Mouse (Mus musculus): Measurements from ENCODE around the gene Runx1. TPM values are rescaled to one million over a fixed set of nuclear protein-coding genes. Genes with fewer than 3 reads are reported as not detected.

Gene Runx1
- polyA plus RNA-seq, 1 experiment from 2014 or later = 1.1 TPM

- H3K4me3 ChIP-seq (replicated peaks) = no peak overlapping the region
- no peak overlapping the region for H3K27ac ChIP-seq
- peaks cover 18% of the 10 kb centered on the region for H3K4me1 ChIP-seq (replicated peaks)
- no peaks in the 10 kb centered on the region for H3K9me3 ChIP-seq
- H3K27me3 ChIP-seq = no peaks in the 10 kb centered on the region
- WGBS = 81% methylated on average over 6 of the region's 6 CpGs
- H3K36me3 ChIP-seq = no peaks in the 10 kb centered on the region
- no peak overlapping the region for H3K4me2 ChIP-seq (replicated peaks)
- no peak for ATAC-seq
- no peak overlapping the region for H3K9ac ChIP-seq (replicated peaks)
Observed at GRCm38 (mm10) chr16:92824003-92824722, 1.8 kb downstream of the Runx1 start.

- peaks cover 17% of the 10 kb centered on the region for H3K4me1 ChIP-seq (replicated peaks)
- H3K4me2 ChIP-seq (replicated peaks) = no peak overlapping the region
- no peaks in the 10 kb centered on the region for H3K9me3 ChIP-seq
- H3K36me3 ChIP-seq = no peaks in the 10 kb centered on the region
- no peak overlapping the region for H3K4me3 ChIP-seq (replicated peaks)
- no peak overlapping the region for H3K27ac ChIP-seq
- ATAC-seq = 0 out of 2 replicates have a peak, but pooled peaks have one; percentile 34
- no peaks in the 10 kb centered on the region for H3K27me3 ChIP-seq
- 62% methylated on average over 5 of the region's 5 CpGs for WGBS
- H3K9ac ChIP-seq (replicated peaks) = no peak overlapping the region
Observed at GRCm38 (mm10) chr16:92823381-92823862, 2.5 kb downstream of the Runx1 start.

GRCm38 (mm10) chr16:92822676-92823075 lies 3.3 kb downstream of the Runx1 start:
- H3K36me3 ChIP-seq = no peaks in the 10 kb centered on the region
- H3K4me3 ChIP-seq (replicated peaks) = no peak overlapping the region
- no peak overlapping the region for H3K9ac ChIP-seq (replicated peaks)
- H3K4me2 ChIP-seq (replicated peaks) = no peak overlapping the region
- H3K27me3 ChIP-seq = no peaks in the 10 kb centered on the region
- WGBS = 92% methylated on average over 12 of the region's 12 CpGs
- no peak for ATAC-seq
- peaks cover 9% of the 10 kb centered on the region for H3K4me1 ChIP-seq (replicated peaks)
- H3K9me3 ChIP-seq = no peaks in the 10 kb centered on the region
- H3K27ac ChIP-seq = no peak overlapping the region

GRCm38 (mm10) chr16:92821938-92822629 lies 3.9 kb downstream of the Runx1 start:
- no peak for ATAC-seq
- 76% methylated on average over 14 of the region's 14 CpGs for WGBS

GRCm38 (mm10) chr16:92821596-92821937 lies 4.4 kb downstream of the Runx1 start:
- H3K4me1 ChIP-seq (replicated peaks) = 0 out of 2 replicates have a peak, but pooled peaks cover 2% of the 10 kb centered on the region
- no peak overlapping the region for H3K4me3 ChIP-seq (replicated peaks)
- H3K27ac ChIP-seq = no peak overlapping the region

More at GRCm38 (mm10) chr16:92821938-92822629, 3.9 kb downstream of the Runx1 start:
- Histone ChIP-seq H3K4me1 (replicated peaks) (peaks cover 4% of the 10 kb centered on the region; the same call in 1 of the 2 replicates), H3K36me3 (no peaks in the 10 kb centered on the region), H3K27me3 (no peaks in the 10 kb centered on the region), H3K9me3 (no peaks in the 10 kb centered on the region), H3K4me2 (replicated peaks) (no peak overlapping the region), H3K27ac (no peak overlapping the region), H3K4me3 (replicated peaks) (no peak overlapping the region), H3K9ac (replicated peaks) (no peak overlapping the region)

GRCm38 (mm10) chr16:92820451-92820850 lies 5.5 kb downstream of the Runx1 start:
- Histone ChIP-seq H3K4me3 (replicated peaks) (no peak overlapping the region), H3K4me2 (replicated peaks) (no peak overlapping the region), H3K36me3 (no peaks in the 10 kb centered on the region), H3K9ac (replicated peaks) (no peak overlapping the region), H3K4me1 (replicated peaks) (0 out of 2 replicates have a peak, but pooled peaks cover 2% of the 10 kb centered on the region), H3K27ac (no peak overlapping the region), H3K27me3 (no peaks in the 10 kb centered on the region), H3K9me3 (no peaks in the 10 kb centered on the region)
- 87% methylated on average over 6 of the region's 6 CpGs for WGBS
- no peak for ATAC-seq

More at GRCm38 (mm10) chr16:92821596-92821937, 4.4 kb downstream of the Runx1 start:
- 90% methylated on average over 5 of the region's 5 CpGs for WGBS
- Histone ChIP-seq H3K27me3 (no peaks in the 10 kb centered on the region), H3K9me3 (no peaks in the 10 kb centered on the region), H3K9ac (replicated peaks) (no peak overlapping the region), H3K36me3 (no peaks in the 10 kb centered on the region), H3K4me2 (replicated peaks) (no peak overlapping the region)
- no peak for ATAC-seq

GRCm38 (mm10) chr16:92818480-92819269 lies 7.3 kb downstream of the Runx1 start:
- ATAC-seq = no peak

GRCm38 (mm10) chr16:92816092-92816491 lies 9.9 kb downstream of the Runx1 start:
- no peak for ATAC-seq
- Histone ChIP-seq H3K9ac (replicated peaks) (no peak overlapping the region), H3K4me1 (replicated peaks) (no peaks in the 10 kb centered on the region), H3K27me3 (no peaks in the 10 kb centered on the region), H3K9me3 (no peaks in the 10 kb centered on the region), H3K27ac (no peak overlapping the region), H3K4me2 (replicated peaks) (no peak overlapping the region), H3K36me3 (no peaks in the 10 kb centered on the region), H3K4me3 (replicated peaks) (no peak overlapping the region)
- WGBS = 91% methylated on average over 7 of the region's 7 CpGs

More at GRCm38 (mm10) chr16:92818480-92819269, 7.3 kb downstream of the Runx1 start:
- H3K9me3 ChIP-seq = no peaks in the 10 kb centered on the region
- H3K4me1 ChIP-seq (replicated peaks) = 0 out of 2 replicates have a peak, but pooled peaks cover 2% of the 10 kb centered on the region
- no peak overlapping the region for H3K4me2 ChIP-seq (replicated peaks)
- 85% methylated on average over 8 of the region's 8 CpGs for WGBS
- no peak overlapping the region for H3K9ac ChIP-seq (replicated peaks)
- no peaks in the 10 kb centered on the region for H3K36me3 ChIP-seq
- H3K27me3 ChIP-seq = no peaks in the 10 kb centered on the region
- H3K27ac ChIP-seq = no peak overlapping the region
- no peak overlapping the region for H3K4me3 ChIP-seq (replicated peaks)

GRCm38 (mm10) chr16:92815195-92815527 lies 10.8 kb downstream of the Runx1 start:
- Histone ChIP-seq H3K36me3 (no peaks in the 10 kb centered on the region), H3K27me3 (no peaks in the 10 kb centered on the region), H3K9me3 (no peaks in the 10 kb centered on the region), H3K4me1 (replicated peaks) (no peaks in the 10 kb centered on the region), H3K9ac (replicated peaks) (no peak overlapping the region), H3K27ac (no peak overlapping the region), H3K4me2 (replicated peaks) (no peak overlapping the region), H3K4me3 (replicated peaks) (no peak overlapping the region)
- WGBS = 69% methylated on average over 2 of the region's 2 CpGs
- ATAC-seq = no peak

- Histone ChIP-seq H3K4me1 (replicated peaks) (no peaks in the 10 kb centered on the region), H3K36me3 (no peaks in the 10 kb centered on the region), H3K9ac (replicated peaks) (no peak overlapping the region), H3K4me3 (replicated peaks) (no peak overlapping the region), H3K27me3 (no peaks in the 10 kb centered on the region), H3K27ac (no peak overlapping the region), H3K9me3 (no peaks in the 10 kb centered on the region), H3K4me2 (replicated peaks) (no peak overlapping the region)
- ATAC-seq = no peak
- WGBS = 82% methylated on average over 5 of the region's 5 CpGs
Observed at GRCm38 (mm10) chr16:92814366-92815194, 11.4 kb downstream of the Runx1 start.

- Histone ChIP-seq H3K9me3 (no peaks in the 10 kb centered on the region), H3K4me2 (replicated peaks) (no peak overlapping the region), H3K4me3 (replicated peaks) (no peak overlapping the region), H3K27me3 (no peaks in the 10 kb centered on the region), H3K4me1 (replicated peaks) (no peaks in the 10 kb centered on the region), H3K27ac (no peak overlapping the region), H3K9ac (replicated peaks) (no peak overlapping the region), H3K36me3 (no peaks in the 10 kb centered on the region)
- ATAC-seq = no peak
- 76% methylated on average over 3 of the region's 3 CpGs for WGBS
Observed at GRCm38 (mm10) chr16:92812405-92812804, 13.5 kb downstream of the Runx1 start.
